Mouse (Mus musculus) MEL-GATA-1-ER (cell line): Measurements from ENCODE around the gene Ugt1a8.
A peak's percentile ranks its signal among the peaks of the same experiment; 100 is the strongest.

Experiments
- DNase-seq: peaks from one replicate; pipeline ENCODE4 v3.0.0-alpha.2; 2012; ENCODE audit warnings: low read depth; ENCODE audit errors: extremely low read depth

Ugt1a8 gene

GRCm38 (mm10) chr1:88258881-88259642 is 171.4 kb downstream of the Ugt1a8 start:
- DNase-seq: no peak

- DNase-seq: no peak
These were observed 172.0 kb downstream of the Ugt1a8 start for GRCm38 (mm10) chr1:88259643-88260024.

DNA sequence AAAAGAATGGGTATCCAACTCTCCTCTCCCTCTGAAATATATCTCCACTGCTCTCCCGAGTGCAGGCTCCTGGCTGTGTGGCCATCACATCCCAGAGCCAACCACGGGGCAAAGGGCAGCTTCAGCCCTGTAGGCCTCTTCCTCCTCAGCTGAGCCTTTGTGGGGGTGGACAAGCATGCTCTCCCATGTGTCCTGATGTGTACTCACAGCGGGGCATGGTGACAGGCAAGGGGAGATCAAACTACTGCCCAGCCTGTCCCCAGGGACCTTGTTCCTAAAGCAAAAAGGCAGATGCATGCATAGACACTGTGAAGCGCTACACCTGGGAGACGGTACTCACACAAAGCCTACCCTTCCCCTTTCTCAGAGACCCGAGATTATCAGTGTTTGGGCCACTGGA is 172.5 kb downstream of the Ugt1a8 start:
- DNase-seq: no peak

GRCm38 (mm10) chr1:88260604-88261377 is 173.2 kb downstream of the Ugt1a8 start:
- DNase-seq: no peak

DNA sequence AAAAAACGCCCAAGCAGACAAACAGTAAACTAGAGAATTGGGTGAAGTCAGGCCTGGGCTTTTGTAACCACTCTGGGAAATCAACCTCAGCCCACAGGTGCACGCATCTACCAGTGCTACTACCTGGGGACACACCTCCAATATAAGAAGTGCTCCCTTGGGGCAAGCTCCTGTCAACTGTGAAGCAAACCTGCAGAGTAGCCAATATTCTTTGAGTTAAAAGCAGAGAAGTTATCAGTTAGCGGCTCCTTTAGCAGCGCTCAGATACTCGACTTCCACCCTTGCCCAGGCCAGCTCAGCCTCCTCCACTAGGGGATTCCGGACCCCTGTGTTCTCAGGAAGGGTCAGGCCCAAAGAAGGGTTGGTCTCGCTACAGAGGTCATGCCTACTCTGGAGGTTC is 174.1 kb downstream of the Ugt1a8 start:
- DNase-seq: no peak

GRCm38 (mm10) chr1:88262255-88262654 is 174.6 kb downstream of the Ugt1a8 start:
- peak; percentile 58 for DNase-seq

DNA sequence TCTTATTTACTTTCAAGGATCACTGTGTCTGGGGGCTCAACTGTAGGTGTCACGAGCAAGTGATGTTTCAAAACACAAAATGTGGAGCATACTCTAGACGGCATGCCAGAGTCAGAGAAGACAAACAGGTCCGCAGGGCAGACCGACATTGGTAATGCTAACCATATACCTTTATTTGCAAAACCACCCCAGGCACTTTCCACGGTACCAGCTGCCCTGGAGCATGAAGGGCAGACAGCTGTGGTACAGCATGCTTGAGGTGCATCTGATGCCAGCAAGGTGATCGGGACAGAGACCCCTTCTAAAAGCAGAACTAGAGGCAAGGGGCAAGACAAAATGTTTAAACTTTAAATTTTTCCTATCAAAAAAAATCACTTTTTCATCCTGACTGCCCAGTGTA is 175.3 kb downstream of the Ugt1a8 start:
- no peak for DNase-seq

GRCm38 (mm10) chr1:88263778-88264177 is 176.2 kb downstream of the Ugt1a8 start:
- DNase-seq: no peak

DNA sequence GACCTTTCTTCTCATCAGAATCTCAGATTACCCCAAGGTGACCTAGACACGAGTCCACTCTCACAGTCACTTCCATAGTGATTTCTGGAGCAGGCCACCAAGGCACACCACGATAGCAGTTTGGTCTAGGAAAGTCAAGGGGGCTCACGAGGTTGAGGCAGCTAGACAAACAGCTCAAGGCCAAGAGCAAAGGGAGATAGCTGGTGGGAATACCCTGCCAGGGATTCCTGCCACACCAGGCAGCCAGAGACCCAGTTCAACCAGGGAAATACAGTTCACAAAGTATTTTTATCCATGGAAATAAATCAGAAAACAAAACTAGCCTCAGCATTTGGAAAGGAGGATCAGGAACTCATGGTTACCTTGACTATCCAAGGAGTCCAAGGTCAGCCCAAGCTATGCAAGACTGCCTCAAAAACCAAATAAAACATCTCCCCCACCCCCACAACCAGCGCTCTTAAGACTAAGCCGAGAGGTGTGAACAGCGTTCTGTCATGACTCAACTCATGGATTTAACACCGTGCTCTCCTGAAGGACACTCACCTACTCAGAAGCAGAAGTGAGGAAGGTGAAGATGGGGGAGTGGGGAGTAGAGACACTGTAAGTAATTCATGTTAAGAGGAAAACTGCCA is 176.7 kb downstream of the Ugt1a8 start:
- no peak for DNase-seq

DNA sequence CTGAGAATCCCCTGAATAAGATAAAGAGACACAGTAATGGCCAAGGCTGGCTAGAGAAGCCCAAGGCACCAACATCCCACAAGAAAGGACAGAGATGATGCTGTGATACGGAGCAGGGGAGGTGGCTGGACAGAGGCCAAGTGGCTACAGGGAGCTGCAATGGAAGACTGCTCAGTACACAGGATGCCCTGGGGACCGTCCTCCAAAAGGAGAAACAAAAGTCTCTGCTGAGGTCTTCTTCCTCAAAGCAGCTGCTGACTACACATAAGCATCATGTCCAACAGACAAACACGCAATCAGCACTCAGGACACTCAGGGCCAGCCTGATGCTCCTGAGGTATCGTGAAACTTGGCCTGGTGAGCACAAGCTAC is 177.2 kb downstream of the Ugt1a8 start:
- DNase-seq: no peak

- DNase-seq: no peak
These were observed 178.5 kb downstream of the Ugt1a8 start for GRCm38 (mm10) chr1:88266123-88266522.

GRCm38 (mm10) chr1:88267489-88267888 is 179.9 kb downstream of the Ugt1a8 start:
- DNase-seq: no peak

DNA sequence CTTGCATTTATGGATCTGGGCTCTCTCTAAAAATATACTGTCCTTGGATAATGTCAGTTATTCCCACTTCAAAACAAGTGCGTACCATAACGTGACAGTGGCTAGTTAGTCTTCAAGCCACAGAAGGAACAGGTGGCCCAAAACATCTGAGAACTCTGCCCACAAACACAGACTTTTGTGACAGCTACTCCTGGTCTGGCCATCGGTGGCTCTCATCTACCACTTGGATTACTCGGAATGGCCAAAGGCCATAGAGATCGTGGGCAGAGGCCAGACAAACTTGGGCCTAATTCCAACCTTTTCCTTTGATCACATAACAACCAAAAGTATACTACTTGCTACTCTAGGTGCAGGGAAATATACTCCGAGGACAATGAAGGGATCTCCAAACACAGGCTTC is 180.5 kb downstream of the Ugt1a8 start:
- no peak for DNase-seq
